Mouse (Mus musculus) hindbrain, embryonic 12.5 days (tissue): ENCODE data around the gene Aqp12. TPM values are rescaled to one million over a fixed set of nuclear protein-coding genes. Genes with fewer than 3 reads are reported as not detected.

ENCODE experiments used
- ATAC-seq: fragments of 200-750 bp; cut with Nextera tagmentation; 2 replicates; pipeline ENCODE4 v1.8.0; 2017; ENCODE audit warnings: moderate TSS enrichment; ENCODE audit not compliant: low FRiP score
- H3K27ac ChIP-seq: fragments of 300-500 bp; sonication (generic); 2 replicates; pipeline ENCODE4 v1.5.1; 2016; ENCODE audit warnings: mild to moderate bottlenecking
- H3K27me3 ChIP-seq: fragments of 300-500 bp; sonication (generic); 2 replicates; pipeline ENCODE4 v1.6.1; 2016; ENCODE audit warnings: mild to moderate bottlenecking
- H3K36me3 ChIP-seq: fragments of 300-500 bp; sonication (generic); 2 replicates; pipeline ENCODE4 v1.6.1; 2016; ENCODE audit warnings: mild to moderate bottlenecking
- H3K4me1 ChIP-seq: fragments of 300-500 bp; sonication (generic); 2 replicates; pipeline ENCODE4 v1.6.1; 2016
- H3K4me2 ChIP-seq: fragments of 300-500 bp; sonication (generic); replicated peaks from 2 replicates; pipeline ENCODE4 v1.6.1; 2016; ENCODE audit warnings: mild to moderate bottlenecking
- H3K4me3 ChIP-seq: fragments of 300-500 bp; sonication (generic); 2 replicates; pipeline ENCODE4 v1.5.1; 2016; ENCODE audit warnings: mild to moderate bottlenecking
- H3K9ac ChIP-seq: fragments of 300-500 bp; sonication (generic); 2 replicates; pipeline ENCODE4 v1.6.1; 2016; ENCODE audit warnings: mild to moderate bottlenecking, moderate library complexity
- H3K9me3 ChIP-seq: fragments of 300-500 bp; sonication (generic); replicated peaks from 2 replicates; pipeline ENCODE4 v1.6.1; 2016; ENCODE audit warnings: mild to moderate bottlenecking
- WGBS: fragments of 180-500 bp; shearing (Covaris S2); methylation state at CpG from one replicate; pipeline ENCODE4 v1.1.7; 2016; 5-methylcytosine and 5-hydroxymethylcytosine counted together
- polyA plus RNA-seq: library from polyadenylated mRNA; unstranded; fragments of >200 nt; fragmentation: Nextera tagmentation; extraction: Ambion mirVana; gene quantifications from 2 replicates; pipeline ENCODE4 v1.2.1, GENCODE M21; 2016

Aqp12 gene
- polyA plus RNA-seq, 1 experiment from 2014 or later = not detected

DNA sequence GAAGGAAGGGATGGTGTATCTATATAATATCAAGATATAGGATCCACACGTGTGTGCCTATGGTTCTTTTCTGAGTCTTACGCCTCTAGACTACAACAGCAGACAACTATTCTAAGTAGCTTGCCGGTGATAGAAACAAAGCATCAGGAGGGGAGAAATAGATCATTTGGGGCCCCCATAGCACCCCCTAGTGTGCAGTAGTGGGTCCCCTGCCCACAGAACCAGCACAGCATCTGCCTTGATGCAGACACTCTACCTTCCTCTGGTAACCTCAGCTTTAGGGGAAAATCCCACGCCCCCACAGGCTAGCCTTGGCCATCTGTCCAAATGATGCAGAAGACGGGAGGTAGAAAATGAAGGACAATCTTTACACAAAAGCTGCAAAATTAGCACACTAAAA, 21.1 kb upstream of the Aqp12 start:
- Histone ChIP-seq H3K4me1 (no peaks in the 10 kb centered on the region), H3K36me3 (no peaks in the 10 kb centered on the region), H3K27me3 (no peaks in the 10 kb centered on the region), H3K27ac (no peak overlapping the region), H3K4me3 (no peak overlapping the region), H3K4me2 (no peak overlapping the region), H3K9ac (no peak overlapping the region), H3K9me3 (no peaks in the 10 kb centered on the region)
- 86% methylated on average over 5 of the region's 5 CpGs for WGBS
- ATAC-seq = no peak

DNA sequence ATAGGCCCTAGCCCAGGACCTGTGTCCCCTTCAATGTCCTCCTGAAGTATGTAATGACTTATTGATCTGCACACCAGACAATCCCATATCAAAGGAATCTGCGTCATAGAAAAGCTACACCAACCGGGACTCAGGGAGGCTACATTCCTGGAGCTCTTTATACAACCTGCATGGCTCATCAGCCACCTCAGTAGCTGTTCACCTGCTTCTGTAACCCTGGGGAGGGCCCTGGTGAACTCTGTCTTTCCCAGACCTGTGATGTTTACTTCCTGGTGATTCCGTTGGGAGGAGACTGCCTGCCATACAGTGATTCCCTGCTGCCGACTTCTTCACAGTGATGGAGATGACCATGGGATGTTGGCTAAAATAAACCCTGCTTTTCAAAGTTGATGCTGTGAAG, 17.2 kb upstream of the Aqp12 start:
- 81% methylated on average over 4 of the region's 4 CpGs for WGBS
- no peak overlapping the region for H3K27ac ChIP-seq
- no peaks in the 10 kb centered on the region for H3K27me3 ChIP-seq
- H3K4me3 ChIP-seq = no peak overlapping the region
- H3K4me2 ChIP-seq = no peak overlapping the region
- H3K36me3 ChIP-seq = no peaks in the 10 kb centered on the region
- H3K9me3 ChIP-seq = no peaks in the 10 kb centered on the region
- no peak for ATAC-seq
- H3K4me1 ChIP-seq = no peaks in the 10 kb centered on the region
- no peak overlapping the region for H3K9ac ChIP-seq

DNA sequence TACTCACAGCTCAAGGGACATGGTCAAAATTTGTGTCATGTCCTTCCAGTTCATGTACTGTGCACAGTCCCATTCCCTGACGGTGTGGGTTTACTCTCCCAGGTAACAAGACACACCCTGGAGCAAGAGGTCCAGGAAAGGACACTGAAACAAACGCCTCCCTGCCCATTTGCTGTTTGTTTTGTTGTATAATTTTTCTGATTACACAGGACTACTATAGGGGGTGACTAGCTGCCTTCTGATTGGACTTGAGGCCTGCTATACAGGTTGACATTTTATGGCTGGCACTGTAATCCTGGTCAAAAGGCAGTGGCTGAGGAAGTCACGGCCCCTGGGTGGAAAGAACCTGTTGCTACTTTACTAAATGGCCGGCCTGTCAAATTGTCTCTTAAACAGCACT, 16.2 kb upstream of the Aqp12 start:
- Histone ChIP-seq H3K4me1 (no peaks in the 10 kb centered on the region), H3K9me3 (no peaks in the 10 kb centered on the region), H3K4me2 (no peak overlapping the region), H3K9ac (no peak overlapping the region), H3K27ac (no peak overlapping the region), H3K27me3 (no peaks in the 10 kb centered on the region), H3K36me3 (no peaks in the 10 kb centered on the region), H3K4me3 (no peak overlapping the region)
- WGBS = 79% methylated on average over 4 of the region's 4 CpGs
- no peak for ATAC-seq

DNA sequence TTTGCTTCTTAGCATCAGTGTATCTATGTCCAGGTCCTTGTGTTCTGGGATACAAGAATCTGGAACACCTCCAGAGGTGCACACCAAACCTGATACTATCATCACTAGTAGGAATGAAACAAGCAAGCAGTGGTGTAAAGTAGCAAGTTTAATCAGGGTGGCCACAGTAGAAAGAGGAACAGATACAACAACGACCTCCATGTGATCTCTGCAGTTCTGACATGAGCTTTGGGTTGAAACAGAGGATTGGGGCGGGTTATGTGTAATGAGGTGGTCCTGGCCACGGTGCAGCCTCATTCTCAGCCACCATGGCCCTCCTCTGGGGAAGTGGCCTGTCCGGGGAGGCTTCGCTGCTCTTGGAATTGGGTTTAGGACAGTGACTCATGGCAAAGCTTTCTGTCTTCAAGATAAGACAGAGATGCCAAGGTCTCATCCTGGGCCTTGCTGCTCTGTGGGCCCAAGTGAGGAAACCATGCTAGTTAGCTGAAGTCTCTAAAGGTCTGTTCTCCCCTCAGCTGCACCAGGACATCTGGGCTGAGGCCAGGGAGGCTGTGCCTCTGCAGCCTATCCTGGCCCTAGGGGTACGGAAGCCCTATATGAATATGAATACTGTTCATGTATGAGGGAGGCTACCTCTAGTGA, 13.8 kb upstream of the Aqp12 start:
- Histone ChIP-seq H3K4me3 (no peak overlapping the region), H3K4me2 (no peak overlapping the region), H3K4me1 (no peaks in the 10 kb centered on the region), H3K27me3 (no peaks in the 10 kb centered on the region), H3K9ac (no peak overlapping the region), H3K9me3 (no peaks in the 10 kb centered on the region), H3K36me3 (no peaks in the 10 kb centered on the region), H3K27ac (no peak overlapping the region)
- ATAC-seq = no peak
- 89% methylated on average over 6 of the region's 6 CpGs for WGBS

DNA sequence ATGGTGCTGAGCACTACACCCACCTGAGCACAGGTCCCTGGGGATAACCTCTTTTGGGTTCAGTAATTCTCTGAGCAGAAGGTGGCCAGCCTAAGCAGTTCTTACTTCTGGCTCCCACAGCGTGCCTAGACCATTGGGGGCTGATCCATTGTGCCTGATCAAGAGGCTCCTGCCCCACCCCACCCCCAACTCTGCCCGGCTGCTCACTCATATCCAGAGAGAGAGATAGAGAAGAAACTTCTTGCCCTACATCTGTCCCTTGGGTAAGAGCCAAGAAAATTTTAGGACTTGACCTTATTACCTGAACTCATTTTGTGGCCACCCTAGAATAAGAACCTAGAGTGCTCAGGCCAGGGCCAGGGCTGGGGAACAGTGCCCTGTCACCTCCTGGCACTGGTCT, 13.3 kb upstream of the Aqp12 start:
- H3K9me3 ChIP-seq = no peaks in the 10 kb centered on the region
- no peak overlapping the region for H3K4me3 ChIP-seq
- H3K4me1 ChIP-seq = no peaks in the 10 kb centered on the region
- no peak overlapping the region for H3K4me2 ChIP-seq
- H3K27me3 ChIP-seq = no peaks in the 10 kb centered on the region
- 70% methylated on average over 2 of the region's 2 CpGs for WGBS
- no peak overlapping the region for H3K27ac ChIP-seq
- no peak for ATAC-seq
- no peak overlapping the region for H3K9ac ChIP-seq
- H3K36me3 ChIP-seq = no peaks in the 10 kb centered on the region

DNA sequence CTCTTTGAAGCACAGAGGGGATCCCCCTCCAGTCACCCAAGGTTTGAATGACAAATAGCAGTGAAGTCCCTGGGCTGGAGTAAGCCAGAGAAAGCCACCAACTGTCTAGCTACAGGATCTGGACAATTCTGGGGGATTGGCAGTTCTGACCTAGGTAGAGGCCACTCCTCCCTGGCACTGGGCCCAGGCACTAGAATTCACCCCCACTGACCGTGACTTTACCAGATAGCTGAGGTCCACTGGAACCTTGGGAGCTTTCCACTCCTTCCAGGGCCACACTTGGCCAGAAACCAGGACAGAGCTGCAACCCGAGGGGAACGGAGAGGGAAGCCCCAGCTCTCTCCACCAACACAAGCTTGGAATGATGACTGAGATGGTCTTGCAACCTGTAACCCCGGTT, 3.1 kb downstream of the Aqp12 start:
- Histone ChIP-seq H3K27me3 (no peaks in the 10 kb centered on the region), H3K27ac (no peak overlapping the region), H3K4me1 (no peaks in the 10 kb centered on the region), H3K36me3 (no peaks in the 10 kb centered on the region), H3K4me2 (no peak overlapping the region), H3K9ac (no peak overlapping the region), H3K4me3 (no peak overlapping the region), H3K9me3 (no peaks in the 10 kb centered on the region)
- WGBS = 78% methylated on average over 4 of the region's 4 CpGs
- ATAC-seq = no peak

DNA sequence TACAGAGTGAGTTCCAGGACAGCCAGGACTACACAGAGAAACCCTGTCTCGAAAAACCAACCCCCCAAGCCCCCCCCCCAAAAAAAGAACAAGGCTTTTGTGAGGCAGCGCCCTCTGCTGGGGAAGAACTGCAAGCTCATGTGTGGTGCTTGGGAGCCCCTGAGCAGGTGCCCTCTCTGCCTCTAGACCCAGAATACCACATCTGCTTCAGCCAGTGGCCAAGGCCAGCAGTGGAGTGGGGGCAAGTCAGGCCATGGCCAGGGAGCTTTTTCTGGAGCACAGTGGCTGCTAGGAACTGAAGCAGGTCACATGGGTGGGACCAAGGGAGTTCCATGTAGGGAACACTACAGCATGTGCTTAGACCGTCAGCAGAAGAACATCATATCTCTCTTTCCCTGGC, 4.6 kb downstream of the Aqp12 start:
- no peak overlapping the region for H3K4me3 ChIP-seq
- H3K9ac ChIP-seq = no peak overlapping the region
- no peaks in the 10 kb centered on the region for H3K27me3 ChIP-seq
- H3K9me3 ChIP-seq = no peaks in the 10 kb centered on the region
- H3K4me1 ChIP-seq = no peaks in the 10 kb centered on the region
- H3K27ac ChIP-seq = no peak overlapping the region
- no peak overlapping the region for H3K4me2 ChIP-seq
- H3K36me3 ChIP-seq = 0 out of 2 replicates have a peak, but pooled peaks cover 6% of the 10 kb centered on the region
- WGBS = 26% methylated on average over 3 of the region's 3 CpGs
- ATAC-seq = no peak

DNA sequence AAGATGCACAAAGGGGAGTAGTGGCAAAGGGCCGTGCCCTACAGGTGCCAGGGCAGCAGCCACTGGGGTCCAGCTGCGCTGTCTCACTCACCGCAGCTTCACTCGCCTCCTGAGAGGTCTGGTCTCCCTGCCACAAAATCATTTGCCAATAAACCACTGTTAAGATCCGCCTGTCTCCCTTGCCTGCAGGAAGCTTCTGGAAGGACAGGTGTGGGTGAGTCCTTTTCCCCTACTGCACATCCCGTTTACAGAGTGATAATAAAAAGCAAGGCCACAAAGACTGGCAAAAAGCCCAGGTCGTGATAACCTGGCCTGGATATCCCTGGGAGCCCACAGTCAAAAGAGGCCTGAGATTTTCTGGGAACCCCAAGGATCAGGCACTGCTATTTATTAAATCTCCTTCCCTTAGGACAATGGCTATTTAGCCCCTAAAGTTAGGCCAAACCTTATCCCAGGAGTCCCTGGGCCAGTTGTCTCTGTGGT, 6.0 kb downstream of the Aqp12 start:
- 70% methylated on average over 7 of the region's 7 CpGs for WGBS
- Histone ChIP-seq H3K4me3 (no peak overlapping the region), H3K36me3 (peaks cover 16% of the 10 kb centered on the region), H3K9me3 (no peaks in the 10 kb centered on the region), H3K27ac (no peak overlapping the region), H3K27me3 (no peaks in the 10 kb centered on the region), H3K9ac (no peak overlapping the region), H3K4me2 (no peak overlapping the region), H3K4me1 (no peaks in the 10 kb centered on the region)
- no peak for ATAC-seq

DNA sequence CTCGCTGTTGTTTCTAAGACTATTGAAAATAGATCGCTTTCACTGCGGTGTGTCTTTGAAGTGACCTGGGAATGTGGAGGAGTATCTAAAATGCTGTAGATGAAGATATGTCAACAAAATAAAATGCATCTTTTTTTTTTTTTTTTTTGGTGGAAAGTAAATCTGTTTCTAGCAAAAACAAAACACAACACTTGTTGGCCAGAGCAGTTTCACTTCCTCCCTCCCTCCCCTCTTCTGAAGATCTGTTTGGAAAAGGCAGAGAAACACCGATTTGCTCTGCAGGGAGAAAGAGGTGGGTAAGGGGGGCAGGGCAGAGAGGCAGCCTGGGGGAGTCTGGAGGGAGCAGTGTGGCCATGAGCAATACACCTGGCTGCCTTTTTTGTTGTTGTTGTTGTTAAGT, 7.2 kb downstream of the Aqp12 start:
- H3K27me3 ChIP-seq = no peaks in the 10 kb centered on the region
- H3K9me3 ChIP-seq = no peaks in the 10 kb centered on the region
- ATAC-seq = no peak
- WGBS = 86% methylated on average over 4 of the region's 4 CpGs
- H3K9ac ChIP-seq = no peak overlapping the region
- H3K36me3 ChIP-seq = peaks cover 27% of the 10 kb centered on the region
- H3K4me1 ChIP-seq = no peaks in the 10 kb centered on the region
- no peak overlapping the region for H3K4me3 ChIP-seq
- H3K27ac ChIP-seq = no peak overlapping the region
- no peak overlapping the region for H3K4me2 ChIP-seq

DNA sequence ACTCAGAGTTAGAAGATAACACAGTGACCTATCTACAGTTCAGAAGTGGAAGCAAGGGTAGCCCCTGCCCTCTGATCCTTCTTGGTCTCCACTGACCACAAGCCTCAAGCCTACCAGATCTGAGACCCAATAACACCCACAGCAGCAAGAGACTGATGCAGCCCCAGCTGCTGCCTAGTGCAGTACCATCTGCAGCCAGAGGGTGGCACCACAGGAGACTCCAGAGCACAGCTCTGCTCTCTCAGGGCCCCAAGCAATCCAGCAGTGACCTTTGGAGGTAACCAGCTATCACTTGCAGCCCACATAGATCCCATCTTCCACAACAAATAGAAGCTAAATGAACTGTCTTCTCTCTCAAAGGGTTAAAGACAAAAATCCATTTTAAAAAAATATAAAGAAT, 8.3 kb downstream of the Aqp12 start:
- Histone ChIP-seq H3K4me3 (no peak overlapping the region), H3K9ac (no peak overlapping the region), H3K27me3 (no peaks in the 10 kb centered on the region), H3K9me3 (no peaks in the 10 kb centered on the region), H3K4me1 (no peaks in the 10 kb centered on the region), H3K4me2 (no peak overlapping the region), H3K27ac (no peak overlapping the region), H3K36me3 (peaks cover 36% of the 10 kb centered on the region)
- ATAC-seq = no peak; the same call in 1 of the 2 replicates

DNA sequence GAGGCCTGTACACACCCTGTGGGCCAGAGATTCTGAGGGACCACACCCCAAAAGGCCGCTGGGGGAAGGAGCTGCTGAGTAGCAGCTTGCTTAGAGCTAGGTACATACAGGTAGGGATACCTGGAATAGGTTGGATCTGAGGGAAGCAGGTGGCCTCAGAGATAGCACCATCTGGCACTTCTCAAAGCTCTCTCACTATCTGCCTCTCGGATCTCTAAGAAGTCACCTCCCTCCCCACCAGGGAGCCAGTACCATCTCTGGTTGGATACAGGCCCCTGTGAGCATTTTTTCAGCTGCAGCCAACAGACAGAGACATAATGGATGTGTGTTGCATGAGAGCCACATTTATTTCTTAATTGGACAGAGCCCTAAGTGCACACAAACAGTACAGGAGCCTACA, 9.0 kb downstream of the Aqp12 start:
- Histone ChIP-seq H3K4me2 (no peak overlapping the region), H3K9ac (no peak overlapping the region), H3K27me3 (no peaks in the 10 kb centered on the region), H3K36me3 (peaks cover 43% of the 10 kb centered on the region), H3K9me3 (no peaks in the 10 kb centered on the region), H3K4me1 (no peaks in the 10 kb centered on the region), H3K4me3 (no peak overlapping the region), H3K27ac (no peak overlapping the region)
- 64% methylated on average over 2 of the region's 2 CpGs for WGBS
- 0 out of 2 replicates have a peak, but pooled peaks have one; percentile 20 for ATAC-seq

DNA sequence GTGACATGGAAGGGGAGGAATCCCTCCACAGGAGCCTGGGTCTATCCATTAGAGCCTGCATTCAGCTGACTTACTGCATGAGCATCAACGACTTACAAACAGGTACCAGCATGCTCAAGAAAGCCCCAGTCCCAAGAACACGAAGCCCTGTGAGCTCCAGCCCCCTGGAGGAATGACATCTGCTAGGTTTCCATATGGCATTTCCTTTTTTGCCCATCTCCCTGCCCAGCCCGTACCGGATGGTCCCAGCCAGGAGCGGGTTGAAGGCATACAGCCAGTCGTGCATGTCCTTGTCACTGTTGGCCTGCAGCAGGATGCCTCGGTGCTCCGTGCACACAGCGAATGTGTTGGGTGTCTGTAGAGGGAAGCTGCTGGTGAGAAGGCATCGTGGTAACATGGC, 12.6 kb downstream of the Aqp12 start:
- 88% methylated on average over 10 of the region's 10 CpGs for WGBS

DNA sequence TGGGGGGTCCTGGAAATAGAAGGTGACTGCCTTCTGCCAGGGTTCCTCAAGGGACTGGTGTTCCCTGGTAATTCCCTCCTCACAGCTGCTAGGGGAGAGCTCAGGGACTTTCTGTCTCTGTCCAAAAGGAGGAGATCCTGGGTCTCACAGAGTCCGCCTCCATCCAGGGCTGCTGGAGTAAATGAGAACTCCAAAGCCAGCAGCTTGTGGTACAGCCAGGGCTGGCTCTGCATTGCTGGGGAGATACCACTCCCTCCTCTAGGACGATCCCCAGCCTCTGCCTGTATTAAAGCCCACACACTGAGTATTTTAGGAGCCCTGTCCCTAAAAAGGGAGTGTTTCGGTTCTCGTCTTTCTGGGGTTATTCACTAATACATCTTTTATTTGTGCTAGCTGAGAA, 14.5 kb downstream of the Aqp12 start:
- Histone ChIP-seq H3K4me1 (no peaks in the 10 kb centered on the region), H3K27ac (no peak overlapping the region), H3K36me3 (peaks cover 93% of the 10 kb centered on the region), H3K27me3 (no peaks in the 10 kb centered on the region), H3K4me3 (no peak overlapping the region), H3K9ac (no peak overlapping the region), H3K4me2 (no peak overlapping the region), H3K9me3 (no peaks in the 10 kb centered on the region)
- no peak for ATAC-seq
- WGBS = 88% methylated on average over 4 of the region's 4 CpGs

More for the DNA sequence above, 12.6 kb downstream of the Aqp12 start:
- Histone ChIP-seq H3K9me3 (no peaks in the 10 kb centered on the region), H3K9ac (no peak overlapping the region), H3K36me3 (peaks cover 79% of the 10 kb centered on the region), H3K4me3 (no peak overlapping the region), H3K27ac (no peak overlapping the region), H3K4me2 (no peak overlapping the region), H3K27me3 (no peaks in the 10 kb centered on the region), H3K4me1 (no peaks in the 10 kb centered on the region)
- ATAC-seq = no peak
